Mouse (Mus musculus): ENCODE results near the gene Duox1.

The Duox1 gene

GRCm38 (mm10) chr2:122315372-122315771 is at the start of gene Duox1:
Duox1 (plus strand) TSS chr2:122315672.
- in situ Hi-C loops (cut with MboI; ENCODE audit: low sequenced_read_pairs), result no loop called here

- in situ Hi-C loops (cut with MboI; ENCODE audit: low sequenced_read_pairs), result no loop called here
Measured at GRCm38 (mm10) chr2:122266407-122267193, 48.9 kb upstream of the Duox1 start.

- in situ Hi-C loops (cut with MboI; ENCODE audit: low sequenced_read_pairs), result no loop called here
Measured at GRCm38 (mm10) chr2:122278769-122279168, 36.7 kb upstream of the Duox1 start.

- in situ Hi-C loops (cut with MboI; ENCODE audit: low sequenced_read_pairs), result no loop called here
Measured at GRCm38 (mm10) chr2:122284091-122284490, 31.4 kb upstream of the Duox1 start.

- in situ Hi-C loops (cut with MboI; ENCODE audit: low sequenced_read_pairs), result no loop called here
Measured at GRCm38 (mm10) chr2:122286137-122286536, 29.3 kb upstream of the Duox1 start.

GRCm38 (mm10) chr2:122294916-122295315 is 20.6 kb upstream of the Duox1 start:
- in situ Hi-C loops (cut with MboI; ENCODE audit: low sequenced_read_pairs), result no loop called here

- in situ Hi-C loops (cut with MboI; ENCODE audit: low sequenced_read_pairs), result no loop called here
Measured at GRCm38 (mm10) chr2:122297271-122298095, 18.0 kb upstream of the Duox1 start.

- in situ Hi-C loops (cut with MboI; ENCODE audit: low sequenced_read_pairs), result no loop called here
Measured at GRCm38 (mm10) chr2:122298096-122298499, 17.4 kb upstream of the Duox1 start, which contains the start of gene Duox2. Duox2 (minus strand) TSS chr2:122298449.

GRCm38 (mm10) chr2:122298596-122299490 is 16.6 kb upstream of the Duox1 start, which contains the start of gene Duoxa2:
Duoxa2 (plus strand) TSS chr2:122298900.
- in situ Hi-C loops (cut with MboI; ENCODE audit: low sequenced_read_pairs), result no loop called here

GRCm38 (mm10) chr2:122299911-122300655 is 15.4 kb upstream of the Duox1 start:
- in situ Hi-C loops (cut with MboI; ENCODE audit: low sequenced_read_pairs), result no loop called here

GRCm38 (mm10) chr2:122300656-122301020 is 14.8 kb upstream of the Duox1 start:
- in situ Hi-C loops (cut with MboI; ENCODE audit: low sequenced_read_pairs), result no loop called here

GRCm38 (mm10) chr2:122301081-122301920 is 14.2 kb upstream of the Duox1 start:
- in situ Hi-C loops (cut with MboI; ENCODE audit: low sequenced_read_pairs), result no loop called here

- in situ Hi-C loops (cut with MboI; ENCODE audit: low sequenced_read_pairs), result no loop called here
Measured at GRCm38 (mm10) chr2:122301921-122302573, 13.4 kb upstream of the Duox1 start.

GRCm38 (mm10) chr2:122302574-122303241 is 12.8 kb upstream of the Duox1 start:
- in situ Hi-C loops (cut with MboI; ENCODE audit: low sequenced_read_pairs), result no loop called here

- in situ Hi-C loops (cut with MboI; ENCODE audit: low sequenced_read_pairs), result no loop called here
Measured at GRCm38 (mm10) chr2:122304544-122304943, 10.9 kb upstream of the Duox1 start.

- in situ Hi-C loops (cut with MboI; ENCODE audit: low sequenced_read_pairs), result no loop called here
Measured at GRCm38 (mm10) chr2:122305097-122305892, 10.2 kb upstream of the Duox1 start.

GRCm38 (mm10) chr2:122306184-122306583 is 9.3 kb upstream of the Duox1 start:
- in situ Hi-C loops (cut with MboI; ENCODE audit: low sequenced_read_pairs), result no loop called here

Measured in CH12F3 (cell line).